Mouse (Mus musculus) heart, embryonic 13.5 days (tissue): ENCODE measurements around the gene Olfr948. TPM values are rescaled to one million over a fixed set of nuclear protein-coding genes. Genes with fewer than 3 reads are reported as not detected.

Source experiments
- ATAC-seq: fragments of 200-750 bp; cut with Nextera tagmentation; 2 replicates; pipeline ENCODE4 v1.8.0; 2017; ENCODE audit warnings: moderate TSS enrichment; ENCODE audit not compliant: insufficient number of reproducible peaks, low FRiP score, low TSS enrichment; ENCODE audit errors: extremely low read depth
- H3K27ac ChIP-seq: fragments of 300-500 bp; sonication (generic); replicated peaks from 2 replicates; pipeline ENCODE4 v1.5.1; 2015; ENCODE audit warnings: moderate library complexity, mild to moderate bottlenecking, inconsistent platforms
- H3K27me3 ChIP-seq: fragments of 300-500 bp; sonication (generic); replicated peaks from 2 replicates; pipeline ENCODE4 v1.6.1; 2015; ENCODE audit warnings: mild to moderate bottlenecking, inconsistent platforms
- H3K36me3 ChIP-seq: fragments of 300-500 bp; sonication (generic); 2 replicates; pipeline ENCODE4 v1.6.1; 2015; ENCODE audit warnings: mild to moderate bottlenecking, inconsistent platforms
- H3K4me1 ChIP-seq: fragments of 300-500 bp; sonication (generic); 2 replicates; pipeline ENCODE4 v1.6.1; 2015; ENCODE audit warnings: inconsistent platforms
- H3K4me2 ChIP-seq: fragments of 300-500 bp; sonication (generic); 2 replicates; pipeline ENCODE4 v1.6.1; 2015; ENCODE audit warnings: inconsistent platforms, mild to moderate bottlenecking, moderate library complexity
- H3K4me3 ChIP-seq: fragments of 300-500 bp; sonication (generic); 2 replicates; pipeline ENCODE4 v1.5.1; 2015; ENCODE audit warnings: moderate library complexity, mild to moderate bottlenecking, inconsistent platforms
- H3K9ac ChIP-seq: fragments of 300-500 bp; sonication (generic); 2 replicates; pipeline ENCODE4 v1.6.1; 2015; ENCODE audit warnings: inconsistent platforms, mild to moderate bottlenecking, moderate library complexity
- H3K9me3 ChIP-seq: fragments of 300-500 bp; sonication (generic); 2 replicates; pipeline ENCODE4 v1.6.1; 2016; ENCODE audit warnings: inconsistent platforms
- WGBS: fragments of 180-500 bp; shearing (Covaris S2); methylation state at CpG from one replicate; pipeline ENCODE4 v1.1.7; 2015; ENCODE audit warnings: mixed read lengths; 5-methylcytosine and 5-hydroxymethylcytosine counted together
- polyA plus RNA-seq: library from polyadenylated mRNA; unstranded; fragments of >200 nt; fragmentation: Nextera tagmentation; extraction: Ambion mirVana; gene quantifications from 2 replicates; pipeline ENCODE4 v1.2.1, GENCODE M21; 2015

Olfr948 gene
- not detected in 2 replicates for polyA plus RNA-seq

DNA sequence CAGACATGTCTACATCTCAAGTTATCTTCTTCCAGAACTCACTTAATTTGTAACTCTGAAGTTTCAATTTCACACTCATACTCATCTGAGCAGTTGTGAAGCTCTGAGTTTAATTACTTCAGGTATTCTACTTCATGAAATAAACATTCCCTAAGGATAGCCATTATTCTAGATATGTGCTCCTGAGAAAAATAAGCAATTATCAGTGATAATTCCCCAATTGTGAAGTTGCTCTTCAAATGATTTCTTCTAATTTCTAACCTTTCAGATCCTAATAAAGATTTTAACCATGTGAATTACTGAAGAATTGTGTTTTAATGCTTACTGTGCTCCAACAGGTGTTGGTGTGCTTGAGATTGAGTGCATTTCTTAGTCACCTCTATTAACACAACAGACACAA, at the start of gene Olfr948:
TSS of gene Olfr948 (minus strand) at position 101 of the 400 bp plus-strand sequence.
- Histone ChIP-seq H3K9me3 (no peaks in the 10 kb centered on the region), H3K9ac (no peak within 1 kb of the TSS), H3K27me3 (no peaks in the 10 kb centered on the region), H3K4me3 (no peak within 1 kb of the TSS), H3K4me1 (no peaks in the 10 kb centered on the region), H3K4me2 (no peak within 1 kb of the TSS), H3K27ac (no peak within 1 kb of the TSS), H3K36me3 (no peaks in the 10 kb centered on the region)
- ATAC-seq = no peak

DNA sequence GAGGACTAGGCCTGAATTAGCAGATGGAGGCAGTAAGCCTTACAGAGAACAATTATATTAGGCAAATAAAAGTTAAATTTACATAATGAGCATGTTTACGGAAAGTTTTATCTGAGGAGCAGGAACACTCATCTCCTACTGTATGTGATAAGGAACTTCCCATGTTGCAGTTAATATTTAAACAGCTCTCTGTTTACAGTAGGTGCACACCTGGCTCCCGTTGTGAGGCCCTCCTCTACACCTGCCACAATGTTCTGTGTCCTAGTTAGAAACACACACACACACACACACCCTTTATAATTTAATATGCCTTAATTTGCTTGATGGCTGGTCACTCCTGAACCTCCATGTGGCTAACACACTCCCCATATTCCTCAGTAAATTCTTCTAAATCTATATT, 38.7 kb downstream of the Olfr948 start:
- no peaks in the 10 kb centered on the region for H3K4me1 ChIP-seq
- H3K4me2 ChIP-seq = no peak overlapping the region
- no peak for ATAC-seq
- H3K4me3 ChIP-seq = no peak overlapping the region
- WGBS = 72% methylated on average over 2 of the region's 2 CpGs
- no peak overlapping the region for H3K27ac ChIP-seq
- H3K9ac ChIP-seq = no peak overlapping the region
- no peaks in the 10 kb centered on the region for H3K9me3 ChIP-seq
- H3K36me3 ChIP-seq = no peaks in the 10 kb centered on the region
- H3K27me3 ChIP-seq = no peaks in the 10 kb centered on the region

GRCm38 (mm10) chr9:39276718-39277117, 49.1 kb downstream of the Olfr948 start, which contains the start of gene Olfr945:
Gene Olfr945 (minus strand): TSS chr9:39276818.
- Histone ChIP-seq H3K4me1 (no peaks in the 10 kb centered on the region), H3K9ac (no peak within 1 kb of the TSS), H3K4me2 (no peak within 1 kb of the TSS), H3K4me3 (no peak within 1 kb of the TSS), H3K9me3 (no peaks in the 10 kb centered on the region), H3K27me3 (no peaks in the 10 kb centered on the region), H3K36me3 (no peaks in the 10 kb centered on the region), H3K27ac (no peak within 1 kb of the TSS)
- WGBS = 74% methylated on average over 3 of the region's 3 CpGs
- ATAC-seq = no peak

Other genes starting within 250 kb of the Olfr948 start
- not detected in 2 replicates for gene Olfr938, start 247.2 kb downstream of the Olfr948 start, polyA plus RNA-seq
- gene Olfr27, start 197.9 kb downstream of the Olfr948 start, polyA plus RNA-seq = not detected in 2 replicates
- gene Olfr943, start 159.7 kb downstream of the Olfr948 start, polyA plus RNA-seq = not detected in 2 replicates
- not detected in 2 replicates for gene Olfr944, start 124.1 kb downstream of the Olfr948 start, polyA plus RNA-seq
- gene Olfr1537, start 76.1 kb downstream of the Olfr948 start, polyA plus RNA-seq = not detected in 2 replicates
- gene Olfr945, start 49.2 kb downstream of the Olfr948 start, polyA plus RNA-seq = not detected in 2 replicates
- not detected in 2 replicates for gene Olfr951, start 61.4 kb upstream of the Olfr948 start, polyA plus RNA-seq
- gene Olfr952, start 101.1 kb upstream of the Olfr948 start, polyA plus RNA-seq = not detected in 2 replicates
- gene Olfr954, start 130.7 kb upstream of the Olfr948 start, polyA plus RNA-seq = not detected in 2 replicates
- gene Olfr955, start 145.9 kb upstream of the Olfr948 start, polyA plus RNA-seq = not detected in 2 replicates
- not detected in 2 replicates for gene Olfr44, start 167.9 kb upstream of the Olfr948 start, polyA plus RNA-seq
- not detected in 2 replicates for gene Olfr957, start 189.8 kb upstream of the Olfr948 start, polyA plus RNA-seq
- not detected in 2 replicates for gene Olfr958, start 228.0 kb upstream of the Olfr948 start, polyA plus RNA-seq
- gene Olfr959, start 249.5 kb upstream of the Olfr948 start, polyA plus RNA-seq = not detected in 2 replicates